Comparison of ENCODE assay signal across 24 mouse cellular contexts in genomic region chr10:40080533-40080932, GRCm38 (mm10). TPM values are rescaled to one million over a fixed set of nuclear protein-coding genes. Genes with fewer than 3 reads are reported as not detected.
"Had no signal": no experiment of that assay in that cellular context is flagged by ENCODE, and none has a peak within 500 bp of the region (broad histone marks: within the 10 kb centered on the region; RNA-seq: fewer than 3 reads in every experiment).

No protein-coding gene starts in this region.

- H3K4me1 ChIP-seq: midbrain, embryonic 13.5 days; midbrain, embryonic 15.5 days; neural tube, embryonic 13.5 days had no signal

- DNase-seq: liver, postnatal 0 days; lung, adult 2 months; lung, postnatal 14 days; lung, postnatal 36 days; right cerebral cortex, adult 18-20 months; right cerebral cortex, postnatal 25 days; right cerebral cortex, postnatal 4 days; spleen, adult 18-20 months; thymus, adult 18-20 months; thymus, postnatal 14 days; thymus, postnatal 36 days had no signal

- H3K4me3 ChIP-seq: liver, embryonic 15.5 days; lung, embryonic 15.5 days; megakaryocyte, embryonic 14.5 days; midbrain, embryonic 13.5 days; midbrain, embryonic 15.5 days; neural tube, embryonic 13.5 days; neural tube, embryonic 15.5 days; stomach, embryonic 15.5 days had no signal

- H3K36me3 ChIP-seq: lung, embryonic 15.5 days; midbrain, embryonic 13.5 days; midbrain, embryonic 15.5 days; neural tube, embryonic 13.5 days; neural tube, embryonic 15.5 days; stomach, embryonic 15.5 days had no signal

- H3K27ac ChIP-seq: liver, embryonic 15.5 days; lung, embryonic 15.5 days; macrophage; midbrain, embryonic 13.5 days; midbrain, embryonic 15.5 days; neural tube, embryonic 13.5 days; neural tube, embryonic 15.5 days; stomach, embryonic 15.5 days had no signal

- H3K27me3 ChIP-seq: liver, embryonic 15.5 days; lung, embryonic 15.5 days; megakaryocyte, embryonic 14.5 days; midbrain, embryonic 13.5 days; midbrain, embryonic 15.5 days; neural tube, embryonic 13.5 days; neural tube, embryonic 15.5 days; stomach, embryonic 15.5 days had no signal

- H3K9me3 ChIP-seq: liver, embryonic 15.5 days; lung, embryonic 15.5 days; megakaryocyte, embryonic 14.5 days; midbrain, embryonic 13.5 days; midbrain, embryonic 15.5 days; neural tube, embryonic 13.5 days; neural tube, embryonic 15.5 days; stomach, embryonic 15.5 days had no signal

RNA-seq across cellular contexts. Expression of gene Mfsd4b1, which starts 55.5 kb away (rescaled TPM):
- total RNA-seq: monocyte, adult 5-6 weeks had no signal
- polyA plus RNA-seq: macrophage; midbrain, embryonic 11.5 days; neural tube, embryonic 11.5 days; small intestine, adult 2 months had no signal
